Mouse (Mus musculus) induced T-regulatory cell, adult 2 months (primary cell): ENCODE data around the gene Mcam.
"Not testable (repeated sequence)": the region's sequence is repeated elsewhere in the genome, so short reads cannot be mapped to it uniquely, and the experiment has no call there.

Experiments used
- DNase-seq: peaks from one replicate; pipeline ENCODE4 v3.0.0-alpha.2; 2012; ENCODE audit warnings: low read depth

Mcam gene

GRCm38 (mm10) chr9:44109360-44110095, 24.7 kb upstream of the Mcam start:
- peak; percentile 89 for DNase-seq

GRCm38 (mm10) chr9:44111909-44112308, 22.4 kb upstream of the Mcam start:
- not testable (repeated sequence) for DNase-seq

- DNase-seq = peak; percentile 99
These were observed 21.0 kb upstream of the Mcam start, which contains the start of the genes Gm49380 and Rnf26 for GRCm38 (mm10) chr9:44113105-44113789. TSS of gene Gm49380 (minus strand) at chr9:44113500. TSS of gene Rnf26 (minus strand) at chr9:44113517.

- no peak for DNase-seq
These were observed 19.8 kb upstream of the Mcam start for GRCm38 (mm10) chr9:44114453-44114852.

- peak; percentile 65 for DNase-seq
These were observed 18.7 kb upstream of the Mcam start for GRCm38 (mm10) chr9:44115599-44115998.

GRCm38 (mm10) chr9:44116182-44116581, 18.1 kb upstream of the Mcam start:
- DNase-seq = peak; percentile 50

GRCm38 (mm10) chr9:44119011-44119410, 15.3 kb upstream of the Mcam start:
- peak; percentile 79 for DNase-seq

- no peak for DNase-seq
These were observed 14.3 kb upstream of the Mcam start for GRCm38 (mm10) chr9:44119948-44120465.

GRCm38 (mm10) chr9:44124317-44124716, 10.0 kb upstream of the Mcam start:
- peak; percentile 67 for DNase-seq

GRCm38 (mm10) chr9:44125026-44125425, 9.2 kb upstream of the Mcam start:
- no peak for DNase-seq

GRCm38 (mm10) chr9:44125546-44126428, 8.5 kb upstream of the Mcam start:
- DNase-seq = peak; percentile 94

- DNase-seq = no peak
These were observed 7.5 kb upstream of the Mcam start for GRCm38 (mm10) chr9:44126746-44127145.

GRCm38 (mm10) chr9:44127351-44127801, 6.9 kb upstream of the Mcam start:
- DNase-seq = no peak

- DNase-seq = peak; percentile 47
These were observed 4.6 kb upstream of the Mcam start for GRCm38 (mm10) chr9:44129633-44130032.

GRCm38 (mm10) chr9:44130034-44130433, 4.2 kb upstream of the Mcam start:
- peak; percentile 91 for DNase-seq

- peak; percentile 79 for DNase-seq
These were observed 3.5 kb upstream of the Mcam start for GRCm38 (mm10) chr9:44130581-44131275.

- no peak for DNase-seq
These were observed 3.0 kb upstream of the Mcam start for GRCm38 (mm10) chr9:44131276-44131590.

- DNase-seq = no peak
These were observed 2.1 kb upstream of the Mcam start for GRCm38 (mm10) chr9:44132200-44132599.

- no peak for DNase-seq
These were observed 982 bp upstream of the Mcam start for GRCm38 (mm10) chr9:44133287-44133686.

GRCm38 (mm10) chr9:44134851-44135730, 822 bp downstream of the Mcam start:
- DNase-seq = peak; percentile 58
